Mouse (Mus musculus) heart, embryonic 16.5 days (tissue): ENCODE measurements around the gene Camk1g. TPM values are rescaled to one million over a fixed set of nuclear protein-coding genes. Genes with fewer than 3 reads are reported as not detected.

ENCODE experiments used
- ATAC-seq: fragments of 200-750 bp; cut with Nextera tagmentation; replicated peaks from 2 replicates; pipeline ENCODE4 v1.8.0; 2017; ENCODE audit warnings: moderate number of reproducible peaks; ENCODE audit not compliant: insufficient read depth, low FRiP score; ENCODE audit errors: extremely low read depth
- H3K27ac ChIP-seq: fragments of 300-500 bp; sonication (generic); 2 replicates; pipeline ENCODE4 v1.5.1; 2014; ENCODE audit warnings: mild to moderate bottlenecking, low read length, control low read depth, moderate library complexity
- H3K27me3 ChIP-seq: fragments of 300-500 bp; sonication (generic); 2 replicates; pipeline ENCODE4 v1.6.1; 2014; ENCODE audit warnings: low read length, mixed read lengths; ENCODE audit not compliant: control insufficient read depth, insufficient read depth
- H3K36me3 ChIP-seq: fragments of 300-500 bp; sonication (generic); 2 replicates; pipeline ENCODE4 v1.6.1; 2014; ENCODE audit not compliant: control insufficient read depth, insufficient read depth
- H3K4me1 ChIP-seq: fragments of 300-500 bp; sonication (generic); 2 replicates; pipeline ENCODE4 v1.6.1; 2014; ENCODE audit warnings: low read length, mixed read lengths; ENCODE audit not compliant: control insufficient read depth, insufficient read depth
- H3K4me2 ChIP-seq: fragments of 300-500 bp; sonication (generic); 2 replicates; pipeline ENCODE4 v1.6.1; 2014; ENCODE audit warnings: low read depth, mild to moderate bottlenecking, control low read depth, low read length
- H3K4me3 ChIP-seq: fragments of 300-500 bp; sonication (generic); 2 replicates; pipeline ENCODE4 v1.5.1; 2014; ENCODE audit warnings: mild to moderate bottlenecking, control low read depth, low read length
- H3K9ac ChIP-seq: fragments of 300-500 bp; sonication (generic); 2 replicates; pipeline ENCODE4 v1.6.1; 2014; ENCODE audit warnings: low read length, control low read depth
- H3K9me3 ChIP-seq: fragments of 300-500 bp; sonication (generic); replicated peaks from 2 replicates; pipeline ENCODE4 v1.6.1; 2016; ENCODE audit warnings: low read length; ENCODE audit not compliant: control insufficient read depth
- WGBS: fragments of 180-500 bp; shearing (Covaris S2); extraction: QIAGEN DNeasy Blood & Tissue Kit; methylation state at CpG from one replicate; pipeline ENCODE4 v1.1.7; 2014; 5-methylcytosine and 5-hydroxymethylcytosine counted together
- polyA plus RNA-seq: library from polyadenylated mRNA; unstranded; fragments of >200 nt; fragmentation: Nextera tagmentation; extraction: Ambion mirVana; gene quantifications from 2 replicates; pipeline ENCODE4 v1.2.1, GENCODE M21; 2015

The Camk1g gene
- polyA plus RNA-seq, 1 experiment from 2014 or later, result 13.6 TPM

GRCm38 (mm10) chr1:193342198-193342946 lies 27.7 kb downstream of the Camk1g start:
- WGBS, result 81% methylated on average over 5 of the region's 5 CpGs
- ATAC-seq, result no peak
- Histone ChIP-seq H3K27ac (no peak overlapping the region), H3K4me2 (no peak overlapping the region), H3K4me3 (no peak overlapping the region), H3K4me1 (peaks cover 20% of the 10 kb centered on the region), H3K9ac (no peak overlapping the region), H3K36me3 (no peaks in the 10 kb centered on the region), H3K27me3 (no peaks in the 10 kb centered on the region), H3K9me3 (no peaks in the 10 kb centered on the region)

- no peak overlapping the region for H3K4me3 ChIP-seq
- H3K4me1 ChIP-seq, result peaks cover 46% of the 10 kb centered on the region
- no peaks in the 10 kb centered on the region for H3K36me3 ChIP-seq
- WGBS, result 83% methylated on average over 9 of the region's 9 CpGs
- no peak for ATAC-seq
- H3K9me3 ChIP-seq, result no peaks in the 10 kb centered on the region
- H3K27me3 ChIP-seq, result no peaks in the 10 kb centered on the region
- peak overlapping the region; percentile 73 for H3K27ac ChIP-seq
- H3K9ac ChIP-seq, result peak overlapping the region; percentile 50
- H3K4me2 ChIP-seq, result no peak overlapping the region
Observed at GRCm38 (mm10) chr1:193338363-193338995, 31.6 kb downstream of the Camk1g start.

GRCm38 (mm10) chr1:193337787-193338310 lies 32.2 kb downstream of the Camk1g start:
- ATAC-seq, result no peak
- H3K9ac ChIP-seq, result peak overlapping the region; percentile 50
- H3K36me3 ChIP-seq, result no peaks in the 10 kb centered on the region
- H3K4me3 ChIP-seq, result no peak overlapping the region
- peaks cover 52% of the 10 kb centered on the region for H3K4me1 ChIP-seq
- no peaks in the 10 kb centered on the region for H3K9me3 ChIP-seq
- H3K27me3 ChIP-seq, result no peaks in the 10 kb centered on the region
- H3K4me2 ChIP-seq, result peak overlapping the region; percentile 13; the same call in 1 of the 2 replicates
- H3K27ac ChIP-seq, result peak overlapping the region; percentile 73
- 36% methylated on average over 4 of the region's 4 CpGs for WGBS

- no peak overlapping the region for H3K4me2 ChIP-seq
- H3K4me1 ChIP-seq, result peaks cover 61% of the 10 kb centered on the region
- no peaks in the 10 kb centered on the region for H3K9me3 ChIP-seq
- no peaks in the 10 kb centered on the region for H3K27me3 ChIP-seq
- no peak for ATAC-seq
- no peaks in the 10 kb centered on the region for H3K36me3 ChIP-seq
- 75% methylated on average over 9 of the region's 9 CpGs for WGBS
- H3K9ac ChIP-seq, result no peak overlapping the region; the same call in 1 of the 2 replicates
- peak overlapping the region; percentile 95 for H3K27ac ChIP-seq
- H3K4me3 ChIP-seq, result no peak overlapping the region
Observed at GRCm38 (mm10) chr1:193337018-193337321, 33.1 kb downstream of the Camk1g start.

- Histone ChIP-seq H3K4me1 (peaks cover 67% of the 10 kb centered on the region), H3K36me3 (no peaks in the 10 kb centered on the region), H3K27ac (peak overlapping the region; percentile 95), H3K4me3 (no peak overlapping the region), H3K9me3 (no peaks in the 10 kb centered on the region), H3K27me3 (no peaks in the 10 kb centered on the region), H3K9ac (peak overlapping the region; percentile 28), H3K4me2 (peak overlapping the region; percentile 22; the same call in 1 of the 2 replicates)
- 51% methylated on average over 7 of the region's 7 CpGs for WGBS
- peak; percentile 74 for ATAC-seq
Observed at GRCm38 (mm10) chr1:193336122-193337017, 33.7 kb downstream of the Camk1g start.

- Histone ChIP-seq H3K36me3 (no peaks in the 10 kb centered on the region), H3K27me3 (no peaks in the 10 kb centered on the region), H3K9me3 (no peaks in the 10 kb centered on the region), H3K4me3 (no peak overlapping the region), H3K4me2 (no peak overlapping the region), H3K27ac (peak overlapping the region; percentile 95), H3K4me1 (peaks cover 76% of the 10 kb centered on the region), H3K9ac (peak overlapping the region; percentile 42; the same call in 1 of the 2 replicates)
- 72% methylated on average over 6 of the region's 6 CpGs for WGBS
- no peak for ATAC-seq
Observed at GRCm38 (mm10) chr1:193334546-193334945, 35.6 kb downstream of the Camk1g start.

GRCm38 (mm10) chr1:193333776-193334175 lies 36.3 kb downstream of the Camk1g start:
- no peak for ATAC-seq
- Histone ChIP-seq H3K4me2 (no peak overlapping the region), H3K4me3 (no peak overlapping the region), H3K27me3 (no peaks in the 10 kb centered on the region), H3K9ac (no peak overlapping the region), H3K36me3 (no peaks in the 10 kb centered on the region), H3K27ac (peak overlapping the region; percentile 95), H3K4me1 (peaks cover 75% of the 10 kb centered on the region), H3K9me3 (no peaks in the 10 kb centered on the region)
- 53% methylated on average over 3 of the region's 3 CpGs for WGBS

- ATAC-seq, result no peak
Observed at GRCm38 (mm10) chr1:193332671-193333070, 37.4 kb downstream of the Camk1g start.

More at GRCm38 (mm10) chr1:193332671-193333070, 37.4 kb downstream of the Camk1g start:
- H3K36me3 ChIP-seq, result no peaks in the 10 kb centered on the region
- peaks cover 64% of the 10 kb centered on the region for H3K4me1 ChIP-seq
- no peaks in the 10 kb centered on the region for H3K9me3 ChIP-seq
- 48% methylated on average over 1 of the region's 1 CpGs for WGBS
- H3K27ac ChIP-seq, result peak overlapping the region; percentile 95
- H3K9ac ChIP-seq, result peak overlapping the region; percentile 44
- H3K4me3 ChIP-seq, result no peak overlapping the region
- H3K4me2 ChIP-seq, result no peak overlapping the region
- H3K27me3 ChIP-seq, result no peaks in the 10 kb centered on the region
